Mouse (Mus musculus) embryonic fibroblast, embryonic 13.5 days (primary cell): Measurements from ENCODE around the gene Dlg4.

Experiments used
- CTCF ChIP-seq: IDR thresholded peaks from 2 replicates; pipeline ENCODE4 v1.5.1; 2011; ENCODE audit warnings: mild to moderate bottlenecking, control low read depth, low read length, moderate library complexity, borderline replicate concordance; ENCODE audit not compliant: insufficient read depth
- POLR2A ChIP-seq: IDR thresholded peaks from 2 replicates; pipeline ENCODE4 v1.6.1; 2011; ENCODE audit warnings: low read depth, mild to moderate bottlenecking, control low read depth, low read length, moderate library complexity

GRCm38 (mm10) chr11:69991711-69992110, 25.0 kb upstream of the Dlg4 start:
- no peak for TF ChIP-seq CTCF
- TF ChIP-seq POLR2A = no peak
